Mouse (Mus musculus) embryo, embryonic 9.5 days (tissue): ENCODE measurements around the gene Olfr450.

Experiments used
- DNase-seq: peaks from one replicate; pipeline ENCODE4 v3.0.0-alpha.2; 2017; ENCODE audit errors: extremely low spot score

Gene Olfr450

GRCm38 (mm10) chr6:42811639-42812038 lies at the start of gene Olfr450:
Gene Olfr450 (plus strand): TSS chr6:42811939.
- DNase-seq, result no peak

- DNase-seq, result no peak
Observed at GRCm38 (mm10) chr6:42777066-42777465, 34.7 kb upstream of the Olfr450 start.

GRCm38 (mm10) chr6:42784793-42785192 lies 26.9 kb upstream of the Olfr450 start, which contains the start of gene Olfr452:
Gene Olfr452 (plus strand): TSS chr6:42785093.
- no peak for DNase-seq

GRCm38 (mm10) chr6:42790247-42790948 lies 21.3 kb upstream of the Olfr450 start:
- DNase-seq, result no peak

GRCm38 (mm10) chr6:42790949-42791556 lies 20.7 kb upstream of the Olfr450 start:
- no peak for DNase-seq

- DNase-seq, result no peak
Observed at GRCm38 (mm10) chr6:42794982-42795381, 16.8 kb upstream of the Olfr450 start.

GRCm38 (mm10) chr6:42834084-42834483 lies 22.3 kb downstream of the Olfr450 start, which contains the start of gene Olfr449:
Gene Olfr449 (plus strand): TSS chr6:42834384.
- no peak for DNase-seq

GRCm38 (mm10) chr6:42860222-42860819 lies 48.6 kb downstream of the Olfr450 start:
- peak; percentile 45 for DNase-seq
